Mouse (Mus musculus) thymus, adult 2 months (tissue): ENCODE data around the gene Bach1. TPM values are rescaled to one million over a fixed set of nuclear protein-coding genes. Genes with fewer than 3 reads are reported as not detected.

ENCODE experiments used
- DNase-seq: peaks from one replicate; pipeline ENCODE4 v3.0.0; 2021
- H3K27ac ChIP-seq: fragments of 200-500 bp; 2 replicates; pipeline ENCODE4 v1.5.1; 2012; ENCODE audit warnings: low read length, control low read depth; ENCODE audit not compliant: control insufficient read depth, insufficient read depth
- H3K27me3 ChIP-seq: fragments of 200-500 bp; 2 replicates; pipeline ENCODE4 v1.6.1; 2012; ENCODE audit warnings: mild to moderate bottlenecking, low read length, moderate library complexity, mixed read lengths; ENCODE audit not compliant: control insufficient read depth, insufficient read depth
- H3K36me3 ChIP-seq: fragments of 200-500 bp; 2 replicates; pipeline ENCODE4 v1.6.1; 2012; ENCODE audit warnings: mild to moderate bottlenecking, low read length, moderate library complexity; ENCODE audit not compliant: control insufficient read depth, insufficient read depth
- H3K4me1 ChIP-seq: fragments of 200-500 bp; replicated peaks from 2 replicates; pipeline ENCODE4 v1.6.1; 2012; ENCODE audit warnings: low read length; ENCODE audit not compliant: control insufficient read depth, insufficient read depth
- H3K4me3 ChIP-seq: fragments of 200-500 bp; 2 replicates; pipeline ENCODE4 v1.5.1; 2012; ENCODE audit warnings: mild to moderate bottlenecking, low read length, control low read depth, moderate library complexity; ENCODE audit not compliant: control insufficient read depth, insufficient read depth
- CTCF ChIP-seq: fragments of 200-500 bp; IDR thresholded peaks from 2 replicates; pipeline ENCODE4 v1.5.1; 2012; ENCODE audit warnings: mild to moderate bottlenecking, control low read depth, low read length, moderate library complexity, borderline replicate concordance; ENCODE audit not compliant: control insufficient read depth, poor library complexity, insufficient read depth; ENCODE audit errors: extremely low read depth
- POLR2A ChIP-seq: fragments of 200-500 bp; IDR thresholded peaks from 2 replicates; pipeline ENCODE4 v1.6.1; 2012; ENCODE audit warnings: mild to moderate bottlenecking, low read length, control low read depth, moderate library complexity; ENCODE audit not compliant: control insufficient read depth, poor library complexity, insufficient read depth; ENCODE audit errors: extremely low read depth
- WGBS: fragments of 180-500 bp; shearing (Covaris S2); methylation state at CpG from one replicate; pipeline ENCODE4 v1.1.7; 2018; 5-methylcytosine and 5-hydroxymethylcytosine counted together
- polyA plus RNA-seq: library from polyadenylated mRNA; depleted of rRNA; stranded (reverse); fragments of >200 nt; gene quantifications from 2 replicates; pipeline ENCODE4 v1.2.3, GENCODE M21; 2012

Bach1 gene
- polyA plus RNA-seq, 1 experiment, result 40.2 TPM

DNA sequence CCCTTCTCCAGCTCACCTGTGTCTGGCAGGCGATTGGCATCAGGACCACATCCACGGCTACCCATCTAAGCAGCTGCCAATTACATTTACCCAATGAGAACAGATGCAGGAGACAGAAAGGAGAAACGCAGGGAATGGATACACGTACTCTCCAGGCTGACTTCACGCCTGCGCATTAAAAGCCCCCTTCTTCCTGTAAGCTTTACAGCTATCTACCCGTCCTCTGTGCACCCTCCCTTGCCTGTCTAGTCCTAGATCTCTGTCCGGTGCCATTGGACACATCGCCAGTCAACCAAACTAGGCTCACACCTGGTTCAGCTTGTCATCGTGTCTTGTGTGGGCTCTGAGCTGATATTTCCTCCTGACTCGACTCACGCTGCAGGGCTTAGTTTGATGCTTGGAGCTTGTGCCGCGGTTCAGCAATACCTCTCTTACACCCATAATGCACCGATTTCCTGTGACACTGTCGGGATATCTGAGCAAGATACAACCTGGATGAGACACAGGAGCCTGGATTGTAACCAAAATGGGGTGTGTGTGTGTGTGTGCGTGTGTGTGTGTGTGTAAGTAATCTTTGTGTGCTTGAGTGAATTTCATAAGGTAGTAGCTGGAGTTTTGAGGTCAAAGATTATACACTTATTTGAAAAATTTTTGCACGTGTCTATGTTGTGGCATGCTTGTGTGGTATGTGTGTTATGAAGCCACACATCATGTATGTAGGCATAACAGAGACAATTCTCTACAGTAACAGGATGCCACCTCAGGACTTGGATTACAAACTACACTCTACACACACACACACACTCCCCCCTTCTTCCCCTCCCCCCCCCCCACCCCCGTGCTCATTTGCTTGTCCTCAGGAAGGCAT lies 32.8 kb upstream of the Bach1 start:
- peaks cover 35% of the 10 kb centered on the region for H3K4me1 ChIP-seq

DNA sequence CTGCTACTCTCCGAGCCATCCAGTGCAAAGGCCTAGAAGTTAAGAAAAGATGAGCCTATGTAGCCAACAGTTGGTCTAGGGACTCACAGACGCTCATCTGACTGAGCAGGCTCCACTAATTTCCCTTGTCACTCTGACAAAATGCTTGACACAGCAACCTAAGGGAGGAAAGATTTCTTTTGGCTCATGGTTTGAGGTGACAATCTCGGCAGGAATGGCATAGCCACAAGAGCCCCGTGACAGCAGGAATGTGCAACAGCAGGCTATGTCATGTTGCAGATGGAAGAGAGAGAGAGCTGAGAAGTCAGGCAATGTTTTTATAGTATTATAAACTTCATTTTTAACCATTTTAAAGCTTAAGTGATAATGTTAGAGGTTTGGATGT lies 32.1 kb upstream of the Bach1 start:
- H3K4me3 ChIP-seq, result no peak overlapping the region
- H3K4me1 ChIP-seq, result peaks cover 29% of the 10 kb centered on the region
- TF ChIP-seq CTCF (no peak), POLR2A (no peak)
- H3K27ac ChIP-seq, result no peak overlapping the region
- no peaks in the 10 kb centered on the region for H3K27me3 ChIP-seq
- DNase-seq, result no peak
- H3K36me3 ChIP-seq, result no peaks in the 10 kb centered on the region
- WGBS, result 90% methylated on average over 4 of the region's 4 CpGs

More for the DNA sequence above, 32.8 kb upstream of the Bach1 start:
- no peak for DNase-seq
- no peak for TF ChIP-seq CTCF
- no peak for TF ChIP-seq POLR2A
- WGBS, result 83% methylated on average over 19 of the region's 19 CpGs
- Histone ChIP-seq H3K27me3 (no peaks in the 10 kb centered on the region), H3K4me3 (no peak overlapping the region), H3K36me3 (no peaks in the 10 kb centered on the region), H3K27ac (no peak overlapping the region)

DNA sequence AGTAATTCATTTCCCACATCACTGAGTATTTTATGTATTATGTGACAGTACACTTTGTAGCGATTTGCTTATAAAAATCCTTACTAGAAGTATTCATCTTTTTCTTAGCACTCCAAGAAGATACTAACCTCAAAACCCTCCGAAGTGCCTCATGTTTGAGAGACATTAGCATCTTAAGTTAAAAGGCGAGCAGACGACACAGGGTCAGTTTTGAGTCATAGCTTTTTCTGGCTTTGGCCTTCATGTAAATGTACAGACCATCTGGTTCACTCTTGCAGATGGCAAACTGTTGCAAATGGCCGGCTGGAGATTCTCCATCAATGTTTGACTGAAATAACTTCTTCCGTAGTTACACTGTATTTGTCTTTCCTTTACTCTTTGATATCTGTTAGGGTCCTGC lies 30.7 kb upstream of the Bach1 start:
- Histone ChIP-seq H3K4me1 (peaks cover 20% of the 10 kb centered on the region), H3K4me3 (no peak overlapping the region), H3K27ac (no peak overlapping the region), H3K27me3 (no peaks in the 10 kb centered on the region), H3K36me3 (no peaks in the 10 kb centered on the region)
- no peak for DNase-seq
- TF ChIP-seq CTCF, result no peak
- 96% methylated on average over 6 of the region's 6 CpGs for WGBS

GRCm38 (mm10) chr16:87670091-87670820 lies 28.5 kb upstream of the Bach1 start:
- Histone ChIP-seq H3K27ac (no peak overlapping the region), H3K4me1 (peaks cover 19% of the 10 kb centered on the region), H3K27me3 (no peaks in the 10 kb centered on the region), H3K4me3 (no peak overlapping the region), H3K36me3 (no peaks in the 10 kb centered on the region)
- DNase-seq, result no peak
- TF ChIP-seq POLR2A (no peak), CTCF (no peak)
- WGBS, result 95% methylated on average over 8 of the region's 8 CpGs

GRCm38 (mm10) chr16:87670821-87671165 lies 28.0 kb upstream of the Bach1 start:
- DNase-seq, result no peak
- H3K4me1 ChIP-seq, result peaks cover 15% of the 10 kb centered on the region
- H3K27me3 ChIP-seq, result no peaks in the 10 kb centered on the region
- no peaks in the 10 kb centered on the region for H3K36me3 ChIP-seq
- H3K4me3 ChIP-seq, result no peak overlapping the region
- WGBS, result 94% methylated on average over 9 of the region's 9 CpGs
- H3K27ac ChIP-seq, result no peak overlapping the region
- TF ChIP-seq CTCF (no peak), POLR2A (no peak)

GRCm38 (mm10) chr16:87671336-87671735 lies 27.4 kb upstream of the Bach1 start:
- DNase-seq, result no peak
- Histone ChIP-seq H3K27me3 (no peaks in the 10 kb centered on the region), H3K27ac (no peak overlapping the region), H3K4me1 (peaks cover 12% of the 10 kb centered on the region), H3K4me3 (no peak overlapping the region), H3K36me3 (no peaks in the 10 kb centered on the region)
- WGBS, result 83% methylated on average over 12 of the region's 12 CpGs
- TF ChIP-seq POLR2A (no peak), CTCF (no peak)
